Mouse (Mus musculus) liver, postnatal 0 days (tissue): ENCODE measurements at regions not wholly inside any gene's neighbourhood (a gene's known extent, or its start where the extent isn't known, plus 50 kb on each side); places are given as distances from the start of the nearest gene placed in this dataset.
"Not testable (repeated sequence)": the region's sequence is repeated elsewhere in the genome, so short reads cannot be mapped to it uniquely, and the experiment has no call there.

ENCODE experiments used
- ATAC-seq: fragments of 200-750 bp; cut with Nextera tagmentation; 2 replicates; pipeline ENCODE4 v1.8.0; 2017; ENCODE audit warnings: mild to moderate bottlenecking, moderate library complexity
- DNase-seq: peaks from one replicate; pipeline ENCODE4 v3.0.0-alpha.2; 2016
- H3K27ac ChIP-seq: fragments of 300-500 bp; sonication (generic); 2 replicates; pipeline ENCODE4 v1.5.1; 2014; ENCODE audit warnings: antibody characterized with exemption, moderate library complexity, mild to moderate bottlenecking, low read depth
- H3K27me3 ChIP-seq: fragments of 300-500 bp; sonication (generic); 2 replicates; pipeline ENCODE4 v1.6.1; 2014; ENCODE audit warnings: low read length, control low read depth, mixed read lengths; ENCODE audit not compliant: insufficient read depth
- H3K36me3 ChIP-seq: fragments of 300-500 bp; sonication (generic); replicated peaks from 2 replicates; pipeline ENCODE4 v1.6.1; 2014; ENCODE audit warnings: mild to moderate bottlenecking, control low read depth, low read length, moderate library complexity, mixed read lengths; ENCODE audit not compliant: insufficient read depth
- H3K4me1 ChIP-seq: fragments of 300-500 bp; sonication (generic); 2 replicates; pipeline ENCODE4 v1.6.1; 2014; ENCODE audit warnings: antibody characterized with exemption, mild to moderate bottlenecking, control low read depth; ENCODE audit not compliant: insufficient read depth
- H3K4me2 ChIP-seq: fragments of 300-500 bp; sonication (generic); 2 replicates; pipeline ENCODE4 v1.6.1; 2014; ENCODE audit warnings: low read depth, mild to moderate bottlenecking, low read length, moderate library complexity, mixed read lengths
- H3K4me3 ChIP-seq: fragments of 300-500 bp; sonication (generic); 2 replicates; pipeline ENCODE4 v1.5.1; 2014; ENCODE audit warnings: low read depth, low read length
- H3K9ac ChIP-seq: fragments of 300-500 bp; sonication (generic); replicated peaks from 2 replicates; pipeline ENCODE4 v1.6.1; 2014; ENCODE audit warnings: mild to moderate bottlenecking, moderate library complexity
- H3K9me3 ChIP-seq: fragments of 300-500 bp; sonication (generic); 2 replicates; pipeline ENCODE4 v1.6.1; 2016; ENCODE audit warnings: mild to moderate bottlenecking, control low read depth, low read length, mixed read lengths
- CTCF ChIP-seq: sonication (generic); IDR thresholded peaks from 2 replicates; pipeline ENCODE4 v1.5.1; 2016; ENCODE audit warnings: antibody characterized with exemption, low read depth
- EP300 ChIP-seq: IDR thresholded peaks from 2 replicates; pipeline ENCODE4 v1.6.1; 2016; ENCODE audit warnings: antibody characterized with exemption, low read depth, mild to moderate bottlenecking
- WGBS: fragments of 180-500 bp; shearing (Covaris S2); extraction: QIAGEN DNeasy Blood & Tissue Kit; methylation state at CpG from one replicate; pipeline ENCODE4 v1.1.7; 2014; ENCODE audit not compliant: insufficient replicate concordance; 5-methylcytosine and 5-hydroxymethylcytosine counted together

GRCm38 (mm10) chr4:53258975-53259374 lies 99.3 kb upstream of the Abca1 start:
- H3K27ac ChIP-seq, result peak overlapping the region; percentile 44; the same call in 1 of the 2 replicates
- no peak for DNase-seq
- no peak overlapping the region for H3K9ac ChIP-seq
- no peak overlapping the region for H3K4me2 ChIP-seq
- no peaks in the 10 kb centered on the region for H3K27me3 ChIP-seq
- H3K9me3 ChIP-seq, result no peaks in the 10 kb centered on the region
- H3K4me3 ChIP-seq, result no peak overlapping the region
- no peak for TF ChIP-seq CTCF
- no peak for TF ChIP-seq EP300
- H3K36me3 ChIP-seq, result no peaks in the 10 kb centered on the region
- H3K4me1 ChIP-seq, result peaks cover 15% of the 10 kb centered on the region
- 64% methylated on average over 6 of the region's 6 CpGs for WGBS
- peak; percentile 67 for ATAC-seq

GRCm38 (mm10) chr4:53256996-53257395 lies 97.3 kb upstream of the Abca1 start:
- DNase-seq (no peak), ATAC-seq (no peak)
- H3K4me2 ChIP-seq, result no peak overlapping the region
- H3K4me1 ChIP-seq, result 0 out of 2 replicates have a peak, but pooled peaks cover 2% of the 10 kb centered on the region
- H3K27ac ChIP-seq, result no peak overlapping the region
- no peak overlapping the region for H3K4me3 ChIP-seq
- no peaks in the 10 kb centered on the region for H3K27me3 ChIP-seq
- TF ChIP-seq CTCF (no peak), EP300 (no peak)
- no peaks in the 10 kb centered on the region for H3K9me3 ChIP-seq
- H3K36me3 ChIP-seq, result no peaks in the 10 kb centered on the region
- H3K9ac ChIP-seq, result no peak overlapping the region
- 79% methylated on average over 5 of the region's 5 CpGs for WGBS

- Histone ChIP-seq H3K4me3 (no peak overlapping the region), H3K4me2 (no peak overlapping the region), H3K36me3 (no peaks in the 10 kb centered on the region), H3K27me3 (no peaks in the 10 kb centered on the region), H3K4me1 (0 out of 2 replicates have a peak, but pooled peaks cover 2% of the 10 kb centered on the region), H3K27ac (no peak overlapping the region), H3K9me3 (no peaks in the 10 kb centered on the region), H3K9ac (no peak overlapping the region)
- ATAC-seq (no peak), DNase-seq (no peak)
- 83% methylated on average over 6 of the region's 6 CpGs for WGBS
- TF ChIP-seq EP300, result no peak
Measured at GRCm38 (mm10) chr4:53254483-53254882, 94.8 kb upstream of the Abca1 start.

GRCm38 (mm10) chr4:53253680-53254079 lies 94.0 kb upstream of the Abca1 start:
- Histone ChIP-seq H3K27me3 (no peaks in the 10 kb centered on the region), H3K27ac (no peak overlapping the region), H3K36me3 (no peaks in the 10 kb centered on the region), H3K4me3 (no peak overlapping the region), H3K4me2 (no peak overlapping the region), H3K9me3 (no peaks in the 10 kb centered on the region), H3K9ac (no peak overlapping the region), H3K4me1 (peaks cover 4% of the 10 kb centered on the region; the same call in 1 of the 2 replicates)
- no peak for ATAC-seq
- 83% methylated on average over 4 of the region's 4 CpGs for WGBS
- DNase-seq, result no peak
- TF ChIP-seq EP300, result no peak
- no peak for TF ChIP-seq CTCF

DNA sequence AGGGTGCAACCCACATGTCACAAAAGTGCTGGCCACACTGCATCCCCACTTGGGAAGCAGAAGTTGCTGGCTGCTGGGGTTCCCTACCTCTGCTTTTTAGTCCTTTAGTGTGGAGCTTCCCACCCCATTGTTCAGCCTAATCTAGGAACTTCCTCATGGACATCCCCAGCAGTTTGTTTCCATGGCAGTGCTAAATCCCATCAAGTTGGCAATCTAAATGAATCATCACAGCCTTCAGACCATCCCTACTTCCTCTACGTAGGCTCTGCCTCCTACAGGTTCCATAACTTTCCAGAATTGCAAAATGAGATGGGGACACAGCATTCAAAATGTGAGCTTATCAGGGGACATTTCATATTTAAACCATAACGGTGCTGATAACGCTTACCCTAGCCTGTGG lies 90.6 kb upstream of the Abca1 start:
- Histone ChIP-seq H3K4me1 (peaks cover 10% of the 10 kb centered on the region; the same call in 1 of the 2 replicates), H3K4me3 (no peak overlapping the region), H3K9ac (no peak overlapping the region), H3K36me3 (no peaks in the 10 kb centered on the region), H3K9me3 (no peaks in the 10 kb centered on the region), H3K4me2 (no peak overlapping the region), H3K27ac (no peak overlapping the region), H3K27me3 (no peaks in the 10 kb centered on the region)
- ATAC-seq (no peak), DNase-seq (no peak)
- TF ChIP-seq CTCF (no peak), EP300 (no peak)
- 72% methylated on average over 3 of the region's 3 CpGs for WGBS

DNA sequence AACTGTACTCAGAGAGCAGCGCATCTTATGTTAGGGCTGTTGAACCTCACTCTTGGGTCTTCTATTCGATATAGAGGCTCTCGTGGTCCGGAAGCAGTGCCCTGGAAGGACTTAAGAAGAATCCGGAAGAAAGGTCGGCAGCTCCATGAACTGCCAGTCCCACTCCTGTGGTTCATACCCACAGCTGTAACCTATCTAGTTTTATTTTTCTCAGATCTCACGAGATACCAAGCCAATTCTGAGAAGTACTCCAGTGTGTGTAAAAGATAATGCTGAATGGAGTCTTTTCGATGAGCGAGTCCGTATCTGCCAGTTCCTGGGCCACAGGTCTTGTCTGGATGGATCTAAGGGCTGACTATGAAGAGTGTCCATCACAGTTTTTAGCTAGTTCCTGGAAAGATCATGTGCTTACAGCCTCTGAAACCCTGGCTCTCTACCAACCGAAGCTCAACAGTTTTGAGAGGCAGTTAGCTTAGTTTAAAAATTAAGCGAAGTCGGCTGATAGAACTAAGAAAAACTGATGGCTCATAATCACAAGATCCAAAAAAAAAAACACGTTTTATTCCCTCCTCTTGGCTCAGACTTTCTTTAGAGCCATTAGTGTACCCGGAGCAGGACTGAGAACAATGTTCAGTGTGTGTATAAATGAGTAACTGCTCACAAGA lies 86.5 kb upstream of the Abca1 start:
- Histone ChIP-seq H3K9ac (no peak overlapping the region), H3K4me3 (no peak overlapping the region), H3K9me3 (no peaks in the 10 kb centered on the region), H3K4me2 (peak overlapping the region; percentile 47), H3K36me3 (no peaks in the 10 kb centered on the region), H3K4me1 (peaks cover 12% of the 10 kb centered on the region), H3K27me3 (no peaks in the 10 kb centered on the region), H3K27ac (0 out of 2 replicates have a peak overlapping the region, but pooled peaks have one; percentile 7)
- TF ChIP-seq EP300 (peak; percentile 83), CTCF (no peak)
- WGBS, result 67% methylated on average over 15 of the region's 15 CpGs
- ATAC-seq (peak; percentile 79), DNase-seq (no peak)

DNA sequence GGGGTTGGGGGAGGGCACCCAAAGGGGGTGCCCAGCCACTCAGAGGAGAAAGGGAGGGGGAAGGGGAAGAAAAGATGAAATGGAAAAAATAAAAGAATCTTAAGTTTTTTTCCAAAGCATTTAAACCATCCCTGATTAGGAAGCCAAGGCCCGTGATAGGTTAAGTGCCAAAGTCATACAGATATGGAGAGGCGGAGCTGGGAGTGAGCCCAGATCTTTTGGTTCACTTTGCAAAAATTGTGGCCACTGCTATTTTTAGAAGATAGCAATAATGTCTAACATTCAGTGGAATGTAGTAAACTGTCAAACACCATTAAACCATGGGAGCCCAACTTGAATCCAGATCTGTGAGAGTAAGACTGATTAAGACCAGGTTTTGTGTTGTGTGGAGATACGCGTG lies 85.9 kb upstream of the Abca1 start:
- no peaks in the 10 kb centered on the region for H3K9me3 ChIP-seq
- H3K4me3 ChIP-seq, result no peak overlapping the region
- H3K9ac ChIP-seq, result no peak overlapping the region
- TF ChIP-seq EP300, result no peak
- no peak for TF ChIP-seq CTCF
- H3K4me1 ChIP-seq, result peaks cover 12% of the 10 kb centered on the region
- no peak for DNase-seq
- WGBS, result 84% methylated on average over 4 of the region's 4 CpGs
- no peak overlapping the region for H3K27ac ChIP-seq
- ATAC-seq, result no peak
- H3K4me2 ChIP-seq, result peak overlapping the region; percentile 47; the same call in 1 of the 2 replicates
- H3K27me3 ChIP-seq, result no peaks in the 10 kb centered on the region
- H3K36me3 ChIP-seq, result no peaks in the 10 kb centered on the region

- H3K36me3 ChIP-seq, H3K4me2 ChIP-seq, H3K27me3 ChIP-seq, H3K27ac ChIP-seq, DNase-seq, H3K9me3 ChIP-seq, H3K9ac ChIP-seq, H3K4me3 ChIP-seq, ATAC-seq: not testable (repeated sequence)
- 90% methylated on average over 7 of the region's 8 CpGs for WGBS
- H3K4me1 ChIP-seq, result peaks cover 12% of the 10 kb centered on the region
Measured at GRCm38 (mm10) chr4:53243473-53243872, 83.8 kb upstream of the Abca1 start.
